Mouse (Mus musculus): ENCODE results near the gene Enc1. TPM values are rescaled to one million over a fixed set of nuclear protein-coding genes. Genes with fewer than 3 reads are reported as not detected.
A peak's percentile ranks its signal among the peaks of the same experiment; 100 is the strongest.

Gene Enc1
- total RNA-seq (2021) = 1 to 10 TPM; 7.7 to 10.0 TPM
- 5.2 and 6.3 TPM in 2 replicates for polyA plus RNA-seq (2012; rRNA removed)
- long read RNA-seq, partial matches to known transcripts = 0 of 1 reads
- long read RNA-seq, other reads (novel, unspliced or antisense) = 1 of 1 reads

- TF ChIP-seq EP300 (IDR thresholded peaks at IDR 0.05; ENCODE audit: insufficient read depth, low read depth, low read length) (no peak), CTCF (IDR thresholded peaks at IDR 0.05) (peak; percentile 77), POLR2A (IDR thresholded peaks at IDR 0.05; ENCODE audit: insufficient read depth, low read depth, low read length) (peak; percentile 85)
- peak within 1 kb of the TSS; percentile 89 for H3K9ac ChIP-seq (ENCODE audit: low read depth, low read length)
- H3K4me3 ChIP-seq = peak within 1 kb of the TSS; percentile 76
- no peaks in the 10 kb centered on the region for H3K79me2 ChIP-seq (replicated peaks; ENCODE audit: control insufficient read depth, insufficient read depth, low read length)
- intact Hi-C loops (cut with DNase I) = loop anchor here (1.0 to 5.0 kb wide), 4 partner anchors 54 to 306 kb away; no protein-coding TSS in a partner anchor
- WGBS = under 1% methylated on average over 87 of the region's 89 CpGs
- peak; percentile 94 to 95 for DNase-seq
- H3K36me3 ChIP-seq (ENCODE audit: control insufficient read depth, insufficient read depth, low read length) = no peaks in the 10 kb centered on the region
- H3K27me3 ChIP-seq (ENCODE audit: control insufficient read depth, insufficient read depth, low read length) = no peaks in the 10 kb centered on the region
- peak within 1 kb of the TSS; percentile 92 for H3K27ac ChIP-seq
- H3K4me1 ChIP-seq (ENCODE audit: control insufficient read depth, insufficient read depth, low read length) = peaks cover 15% of the 10 kb centered on the region
These were observed at the start of gene Enc1 for GRCm38 (mm10) chr13:97240965-97241786. Gene Enc1, plus strand, starts transcription at chr13:97241105.

GRCm38 (mm10) chr13:97192649-97193048, 48.3 kb upstream of the Enc1 start:
- TF ChIP-seq POLR2A (IDR thresholded peaks at IDR 0.05; ENCODE audit: insufficient read depth, low read depth, low read length) (no peak), EP300 (IDR thresholded peaks at IDR 0.05; ENCODE audit: insufficient read depth, low read depth, low read length) (no peak), CTCF (IDR thresholded peaks at IDR 0.05) (no peak)
- H3K27me3 ChIP-seq (ENCODE audit: control insufficient read depth, insufficient read depth, low read length) = no peaks in the 10 kb centered on the region
- H3K79me2 ChIP-seq (replicated peaks; ENCODE audit: control insufficient read depth, insufficient read depth, low read length) = no peaks in the 10 kb centered on the region
- H3K27ac ChIP-seq = no peak overlapping the region
- H3K4me1 ChIP-seq (ENCODE audit: control insufficient read depth, insufficient read depth, low read length) = no peaks in the 10 kb centered on the region; the same call in 1 of the 2 replicates
- H3K9ac ChIP-seq (ENCODE audit: low read depth, low read length) = no peak overlapping the region
- no peak for DNase-seq
- H3K4me3 ChIP-seq = no peak overlapping the region
- intact Hi-C loops (cut with DNase I) = loop anchor here (10.0 kb wide), 1 partner anchor 1072 kb away; the partner anchor contains the start of genes Ankra2 and Utp15
- WGBS = 90% methylated on average over 11 of the region's 11 CpGs
- H3K36me3 ChIP-seq (ENCODE audit: control insufficient read depth, insufficient read depth, low read length) = peaks cover 3% of the 10 kb centered on the region; the same call in 1 of the 2 replicates

GRCm38 (mm10) chr13:97193420-97193819, 47.5 kb upstream of the Enc1 start:
- no peak overlapping the region for H3K9ac ChIP-seq (ENCODE audit: low read depth, low read length)
- no peak for TF ChIP-seq CTCF (IDR thresholded peaks at IDR 0.05)
- no peak for TF ChIP-seq EP300 (IDR thresholded peaks at IDR 0.05; ENCODE audit: insufficient read depth, low read depth, low read length)
- no peak for TF ChIP-seq POLR2A (IDR thresholded peaks at IDR 0.05; ENCODE audit: insufficient read depth, low read depth, low read length)
- no peak overlapping the region for H3K27ac ChIP-seq
- peak; percentile 74 to 76 for DNase-seq
- WGBS = 40% methylated on average over 7 of the region's 7 CpGs
- intact Hi-C loops (cut with DNase I) = loop anchor here (10.0 kb wide), 1 partner anchor 1071 kb away; the partner anchor contains the start of genes Ankra2 and Utp15
- no peaks in the 10 kb centered on the region for H3K79me2 ChIP-seq (replicated peaks; ENCODE audit: control insufficient read depth, insufficient read depth, low read length)
- no peaks in the 10 kb centered on the region; the same call in 1 of the 2 replicates for H3K4me1 ChIP-seq (ENCODE audit: control insufficient read depth, insufficient read depth, low read length)
- no peaks in the 10 kb centered on the region for H3K27me3 ChIP-seq (ENCODE audit: control insufficient read depth, insufficient read depth, low read length)
- no peak overlapping the region for H3K4me3 ChIP-seq
- peaks cover under 1% of the 10 kb centered on the region; the same call in 1 of the 2 replicates for H3K36me3 ChIP-seq (ENCODE audit: control insufficient read depth, insufficient read depth, low read length)

DNA sequence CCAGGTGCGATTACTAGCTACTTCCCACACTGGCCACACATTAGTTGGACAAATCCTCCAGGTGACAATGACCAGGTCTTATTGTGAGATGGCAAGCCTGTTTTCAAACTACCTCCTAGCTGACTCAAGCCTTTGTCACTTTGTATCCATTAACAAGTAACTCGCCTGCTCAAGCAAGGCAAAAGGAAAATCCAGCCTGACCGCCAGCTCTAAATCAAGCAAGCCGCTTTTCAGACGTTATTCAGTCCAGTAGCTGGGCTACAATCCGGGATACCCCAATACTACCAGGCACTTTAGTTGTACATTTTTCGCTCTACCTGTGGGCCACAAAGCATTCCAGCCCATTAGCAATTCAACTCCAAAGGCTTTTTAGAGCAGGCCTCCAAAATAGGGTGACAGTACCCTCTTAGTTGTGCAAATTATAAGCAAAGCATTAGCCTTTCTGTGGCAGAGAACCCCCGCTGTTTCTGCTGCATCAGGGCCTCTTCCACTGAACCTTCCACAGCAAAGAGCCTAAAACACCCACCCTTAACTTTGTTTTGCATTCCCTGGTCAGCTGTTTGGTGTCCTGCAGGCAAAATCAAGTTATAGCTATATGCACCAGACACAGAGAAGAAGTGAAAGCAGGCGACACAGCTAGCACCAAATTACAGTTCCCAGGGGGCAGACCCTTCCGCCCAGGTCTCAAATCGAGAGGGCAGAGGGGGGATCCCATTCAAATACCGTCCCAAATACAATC, 44.5 kb upstream of the Enc1 start:
- TF ChIP-seq EP300 (IDR thresholded peaks at IDR 0.05; ENCODE audit: insufficient read depth, low read depth, low read length) (no peak), POLR2A (IDR thresholded peaks at IDR 0.05; ENCODE audit: insufficient read depth, low read depth, low read length) (no peak), CTCF (IDR thresholded peaks at IDR 0.05) (no peak)

DNA sequence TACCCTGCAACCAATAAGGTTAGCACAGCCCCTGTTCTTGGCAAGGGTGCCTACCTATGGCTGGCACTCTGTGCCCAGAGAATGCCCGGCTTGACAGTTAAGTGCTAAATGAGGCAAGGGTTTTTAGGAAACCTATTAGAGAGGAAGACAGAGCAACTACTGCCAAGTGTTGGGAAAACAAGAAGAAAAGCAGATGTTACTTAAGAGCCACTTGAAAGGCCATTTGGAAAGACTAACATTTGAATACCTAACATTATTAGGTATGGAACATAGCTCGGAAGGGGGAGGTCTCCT, 44.0 kb upstream of the Enc1 start:
- Histone ChIP-seq H3K4me3 (no peak overlapping the region), H3K27ac (no peak overlapping the region), H3K36me3 (ENCODE audit: control insufficient read depth, insufficient read depth, low read length) (no peaks in the 10 kb centered on the region), H3K27me3 (ENCODE audit: control insufficient read depth, insufficient read depth, low read length) (no peaks in the 10 kb centered on the region), H3K79me2 (replicated peaks; ENCODE audit: control insufficient read depth, insufficient read depth, low read length) (no peaks in the 10 kb centered on the region), H3K4me1 (ENCODE audit: control insufficient read depth, insufficient read depth, low read length) (no peaks in the 10 kb centered on the region; the same call in 1 of the 2 replicates), H3K9ac (ENCODE audit: low read depth, low read length) (no peak overlapping the region)
- no peak for DNase-seq
- intact Hi-C loops (cut with DNase I) = loop anchor here (10.0 kb wide), 1 partner anchor 1068 kb away; the partner anchor contains the start of genes Ankra2 and Utp15
- TF ChIP-seq CTCF (IDR thresholded peaks at IDR 0.05) (no peak), EP300 (IDR thresholded peaks at IDR 0.05; ENCODE audit: insufficient read depth, low read depth, low read length) (no peak), POLR2A (IDR thresholded peaks at IDR 0.05; ENCODE audit: insufficient read depth, low read depth, low read length) (no peak)
- 64% methylated on average over 2 of the region's 2 CpGs for WGBS

More for the DNA sequence above, 44.5 kb upstream of the Enc1 start:
- WGBS = 84% methylated on average over 12 of the region's 12 CpGs
- no peaks in the 10 kb centered on the region for H3K27me3 ChIP-seq (ENCODE audit: control insufficient read depth, insufficient read depth, low read length)
- no peaks in the 10 kb centered on the region; the same call in 1 of the 2 replicates for H3K4me1 ChIP-seq (ENCODE audit: control insufficient read depth, insufficient read depth, low read length)
- H3K36me3 ChIP-seq (ENCODE audit: control insufficient read depth, insufficient read depth, low read length) = no peaks in the 10 kb centered on the region
- no peaks in the 10 kb centered on the region for H3K79me2 ChIP-seq (replicated peaks; ENCODE audit: control insufficient read depth, insufficient read depth, low read length)
- H3K27ac ChIP-seq = no peak overlapping the region
- H3K9ac ChIP-seq (ENCODE audit: low read depth, low read length) = no peak overlapping the region
- intact Hi-C loops (cut with DNase I) = loop anchor here (10.0 kb wide), 1 partner anchor 1068 kb away; the partner anchor contains the start of genes Ankra2 and Utp15
- H3K4me3 ChIP-seq = no peak overlapping the region
- DNase-seq = no peak

Measured in heart, adult 2 months (tissue).